Mouse (Mus musculus): ENCODE results near the gene Lsamp.

DNA sequence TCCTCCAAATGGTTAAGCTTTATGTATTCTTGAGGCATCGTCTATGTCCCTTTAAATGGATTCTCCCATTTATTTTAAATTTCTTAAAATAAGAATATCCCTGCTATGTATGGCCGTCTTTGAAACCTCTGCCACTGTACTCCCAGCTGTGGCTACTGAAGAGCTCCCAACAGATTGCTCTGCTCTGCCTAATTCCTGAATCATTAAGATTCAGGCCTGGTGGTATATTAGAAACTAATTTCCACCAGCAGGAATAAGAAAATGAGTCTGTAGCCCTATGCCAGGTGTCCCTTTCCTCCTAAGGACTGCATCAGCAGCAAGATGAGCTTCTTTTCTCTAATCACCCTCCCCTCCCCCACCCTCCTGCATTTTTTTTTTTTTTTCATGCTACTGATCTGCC is 1381.0 kb downstream of the Lsamp start:
- TF ChIP-seq CTCF (IDR thresholded peaks at IDR 0.05; ENCODE audit: low read depth) (no peak), EP300 (IDR thresholded peaks at IDR 0.05; ENCODE audit: low read depth) (no peak)
